Mouse (Mus musculus) frontal cortex, adult 2 months (tissue): Measurements from ENCODE around the gene Rfng. TPM values are rescaled to one million over a fixed set of nuclear protein-coding genes. Genes with fewer than 3 reads are reported as not detected.

Experiments used
- polyA plus RNA-seq: library from polyadenylated mRNA; depleted of rRNA; stranded (reverse); fragments of >200 nt; gene quantifications from 2 replicates; pipeline ENCODE4 v1.2.3, GENCODE M21; 2012; rRNA removed

Gene Rfng
- polyA plus RNA-seq, 1 experiment = 88.6 TPM

Other genes with a start within 250 kb of the Rfng start
- gene Mcrip1, start 234.5 kb downstream of the Rfng start, polyA plus RNA-seq = 153 and 174 TPM in 2 replicates
- gene Ppp1r27, start 233.1 kb downstream of the Rfng start, polyA plus RNA-seq = not detected in 2 replicates
- gene P4hb, start 211.0 kb downstream of the Rfng start, polyA plus RNA-seq = 103 and 109 TPM in 2 replicates
- 408 and 428 TPM in 2 replicates for gene Arhgdia, start 202.6 kb downstream of the Rfng start, polyA plus RNA-seq
- gene Alyref, start 185.8 kb downstream of the Rfng start, polyA plus RNA-seq = 46.3 and 53.0 TPM in 2 replicates
- gene Anapc11, start 185.8 kb downstream of the Rfng start, polyA plus RNA-seq = 143 and 170 TPM in 2 replicates
- 0.84 and 1.2 TPM in 2 replicates for gene Npb, start 175.7 kb downstream of the Rfng start, polyA plus RNA-seq
- gene Pcyt2, start 166.3 kb downstream of the Rfng start, polyA plus RNA-seq = 252 and 254 TPM in 2 replicates
- 99.4 and 101 TPM in 2 replicates for gene Sirt7, start 159.0 kb downstream of the Rfng start, polyA plus RNA-seq
- 79.9 and 84.5 TPM in 2 replicates for gene Mafg, start 150.6 kb downstream of the Rfng start, polyA plus RNA-seq
- 3.2 and 3.7 TPM in 2 replicates for gene Pycr1, start 140.4 kb downstream of the Rfng start, polyA plus RNA-seq
- 4.7 and 5.6 TPM in 2 replicates for gene Myadml2, start 136.0 kb downstream of the Rfng start, polyA plus RNA-seq
- gene Notum, start 123.0 kb downstream of the Rfng start, polyA plus RNA-seq = 8.4 and 8.6 TPM in 2 replicates
- 45.1 and 51.8 TPM in 2 replicates for gene Aspscr1, start 111.2 kb downstream of the Rfng start, polyA plus RNA-seq
- gene Cenpx, start 70.5 kb downstream of the Rfng start, polyA plus RNA-seq = 34.0 and 37.4 TPM in 2 replicates
- 111 and 130 TPM in 2 replicates for gene Lrrc45, start 70.3 kb downstream of the Rfng start, polyA plus RNA-seq
- 65.0 and 73.7 TPM in 2 replicates for gene Rac3, start 62.7 kb downstream of the Rfng start, polyA plus RNA-seq
- 24.2 and 25.6 TPM in 2 replicates for gene Dcxr, start 56.9 kb downstream of the Rfng start, polyA plus RNA-seq
- gene Cbr2, start 52.1 kb downstream of the Rfng start, polyA plus RNA-seq = 5.0 and 17.1 TPM in 2 replicates
- 1.3 and 2.2 TPM in 2 replicates for gene Hmga1b, start 21.4 kb downstream of the Rfng start, polyA plus RNA-seq
- 222 and 229 TPM in 2 replicates for gene Gps1, start 65 bp upstream of the Rfng start, polyA plus RNA-seq
- gene Dus1l, start 12.2 kb upstream of the Rfng start, polyA plus RNA-seq = 45.1 and 45.7 TPM in 2 replicates
- gene Fasn, start 40.3 kb upstream of the Rfng start, polyA plus RNA-seq = 271 and 272 TPM in 2 replicates
- 11.3 and 12.8 TPM in 2 replicates for gene Ccdc57, start 148.7 kb upstream of the Rfng start, polyA plus RNA-seq
- gene Slc16a3, start 164.3 kb upstream of the Rfng start, polyA plus RNA-seq = 3.2 and 3.9 TPM in 2 replicates
- 103 and 105 TPM in 2 replicates for gene Csnk1d, start 207.1 kb upstream of the Rfng start, polyA plus RNA-seq